Comparison of ENCODE assay signal across 10 mouse cellular contexts in genomic region chr12:12179292-12179865, GRCm38 (mm10).
DNase-seq lines count a peak whose midpoint lies in the region; ATAC-seq and TF ChIP-seq lines count a peak whose summit lies in the region.
"Had no signal": no experiment of that assay in that cellular context is flagged by ENCODE, and none has a peak within 500 bp of the region (broad histone marks: within the 10 kb centered on the region; RNA-seq: fewer than 3 reads in every experiment).

No protein-coding gene starts in this region.

- WGBS in hindbrain, embryonic 11.5 days: 65% methylated on average over 10 of the region's 10 CpGs
- WGBS in hindbrain, embryonic 12.5 days: 61% methylated on average over 10 of the region's 10 CpGs
- WGBS in heart, adult 2 months: 33% methylated on average over 10 of the region's 10 CpGs
- 52% methylated on average over 10 of the region's 10 CpGs for WGBS in hindbrain, embryonic 16.5 days

- H3K27ac ChIP-seq in hindbrain, embryonic 11.5 days (ENCODE audit: low read depth, low read length): no peak overlapping the region
- no peak overlapping the region for H3K27ac ChIP-seq in hindbrain, embryonic 12.5 days
- no peak overlapping the region; the same call in 1 of the 2 replicates for H3K27ac ChIP-seq in heart, adult 2 months
- no peak overlapping the region for H3K27ac ChIP-seq in hindbrain, embryonic 16.5 days (ENCODE audit: low read depth, low read length)
- H3K27ac ChIP-seq: limb, embryonic 13.5 days had no signal

- H3K4me1 ChIP-seq in hindbrain, embryonic 11.5 days (replicated peaks; ENCODE audit: control insufficient read depth, insufficient read depth, low read length): no peaks in the 10 kb centered on the region
- H3K4me1 ChIP-seq in hindbrain, embryonic 12.5 days: peaks cover 16% of the 10 kb centered on the region
- peaks cover 4% of the 10 kb centered on the region; the same call in 1 of the 2 replicates for H3K4me1 ChIP-seq in heart, adult 2 months (ENCODE audit: control insufficient read depth, insufficient read depth, low read length)
- peaks cover 9% of the 10 kb centered on the region for H3K4me1 ChIP-seq in hindbrain, embryonic 16.5 days (ENCODE audit: control insufficient read depth, insufficient read depth, low read depth, low read length)

- intact Hi-C loops in heart, adult 2 months (cut with DNase I): loop anchor here (5.0 to 10.0 kb wide), 4 partner anchors 83 to 1033 kb away; partner anchors contain the start of genes Fam49a and Mycn

- 0 out of 2 replicates have a peak, but pooled peaks have one; percentile 3 for TF ChIP-seq CTCF in heart, adult 2 months (IDR thresholded peaks at IDR 0.05)

- H3K9me3 ChIP-seq in hindbrain, embryonic 11.5 days (ENCODE audit: control insufficient read depth, low read length): no peaks in the 10 kb centered on the region
- H3K9me3 ChIP-seq in hindbrain, embryonic 12.5 days (replicated peaks): no peaks in the 10 kb centered on the region
- no peaks in the 10 kb centered on the region for H3K9me3 ChIP-seq in hindbrain, embryonic 16.5 days (ENCODE audit: control insufficient read depth, low read length)
- H3K9me3 ChIP-seq: limb, embryonic 13.5 days had no signal

- H3K27me3 ChIP-seq in hindbrain, embryonic 11.5 days (ENCODE audit: control insufficient read depth, insufficient read depth, low read length): no peaks in the 10 kb centered on the region
- H3K27me3 ChIP-seq in hindbrain, embryonic 12.5 days: no peaks in the 10 kb centered on the region; the same call in 1 of the 2 replicates
- H3K27me3 ChIP-seq in heart, adult 2 months (ENCODE audit: control insufficient read depth, insufficient read depth, low read length): no peaks in the 10 kb centered on the region
- H3K27me3 ChIP-seq in hindbrain, embryonic 16.5 days (replicated peaks; ENCODE audit: control insufficient read depth, insufficient read depth, low read length): no peaks in the 10 kb centered on the region

- H3K79me2 ChIP-seq in heart, adult 2 months (replicated peaks; ENCODE audit: control insufficient read depth, insufficient read depth, low read length): no peaks in the 10 kb centered on the region

- no peak for TF ChIP-seq EP300 in heart, adult 2 months (IDR thresholded peaks at IDR 0.05; ENCODE audit: insufficient read depth, low read depth, low read length)

- H3K36me3 ChIP-seq in hindbrain, embryonic 11.5 days (ENCODE audit: control insufficient read depth, insufficient read depth, low read length): no peaks in the 10 kb centered on the region
- no peaks in the 10 kb centered on the region for H3K36me3 ChIP-seq in hindbrain, embryonic 12.5 days
- no peaks in the 10 kb centered on the region for H3K36me3 ChIP-seq in heart, adult 2 months (ENCODE audit: control insufficient read depth, insufficient read depth, low read length)
- no peaks in the 10 kb centered on the region for H3K36me3 ChIP-seq in hindbrain, embryonic 16.5 days (ENCODE audit: control insufficient read depth, insufficient read depth, low read length)
- H3K36me3 ChIP-seq: limb, embryonic 13.5 days had no signal

- TF ChIP-seq POLR2A in heart, adult 2 months (IDR thresholded peaks at IDR 0.05; ENCODE audit: insufficient read depth, low read depth, low read length): no peak

- no peak overlapping the region for H3K4me2 ChIP-seq in hindbrain, embryonic 11.5 days (replicated peaks; ENCODE audit: low read depth, low read length)
- H3K4me2 ChIP-seq in hindbrain, embryonic 12.5 days (replicated peaks): no peak overlapping the region
- no peak overlapping the region for H3K4me2 ChIP-seq in hindbrain, embryonic 16.5 days (ENCODE audit: low read length)
- H3K4me2 ChIP-seq: limb, embryonic 13.5 days had no signal

- ATAC-seq in hindbrain, embryonic 11.5 days (ENCODE audit: low FRiP score): no peak
- ATAC-seq in hindbrain, embryonic 12.5 days (ENCODE audit: low FRiP score): no peak
- peak; percentile 75 for ATAC-seq in hindbrain, embryonic 16.5 days

- H3K9ac ChIP-seq in hindbrain, embryonic 11.5 days (ENCODE audit: low read depth, low read length): no peak overlapping the region
- no peak overlapping the region for H3K9ac ChIP-seq in hindbrain, embryonic 12.5 days
- no peak overlapping the region for H3K9ac ChIP-seq in heart, adult 2 months (ENCODE audit: low read depth, low read length)
- H3K9ac ChIP-seq in hindbrain, embryonic 16.5 days (ENCODE audit: low read depth, low read length): no peak overlapping the region
- H3K9ac ChIP-seq: limb, embryonic 13.5 days had no signal

- peak; percentile 6 for DNase-seq in hindbrain, embryonic 11.5 days (ENCODE audit: low spot score)
- DNase-seq in R1 (ENCODE audit: low read depth, low spot score) (peak; percentile 39), liver (no peak)
- peak; percentile 45 to 60 for DNase-seq in heart, adult 2 months
- no peak for DNase-seq in thymus, postnatal 4 days
- DNase-seq: right cerebral cortex, postnatal 25 days; thymus, postnatal 14 days had no signal

- H3K4me3 ChIP-seq in hindbrain, embryonic 11.5 days (ENCODE audit: low read depth, low read length): no peak overlapping the region
- H3K4me3 ChIP-seq in hindbrain, embryonic 12.5 days: no peak overlapping the region
- H3K4me3 ChIP-seq in heart, adult 2 months: no peak overlapping the region
- no peak overlapping the region for H3K4me3 ChIP-seq in hindbrain, embryonic 16.5 days (ENCODE audit: low read length)
- H3K4me3 ChIP-seq: limb, embryonic 13.5 days had no signal

Comparison
In these comparisons a context has a peak if more than half of its experiments do, and no peak if none do; other contexts are left out.
1. DNase-seq: peak in hindbrain, embryonic 11.5 days (single experiment), R1 (single experiment) and heart, adult 2 months (2 of 2); none in liver (single experiment) and thymus, postnatal 4 days (single experiment).